Mouse (Mus musculus): ENCODE data around the gene Mast3. TPM values are rescaled to one million over a fixed set of nuclear protein-coding genes. Genes with fewer than 3 reads are reported as not detected.

The Mast3 gene
- polyA plus RNA-seq, 1 experiment from 2014 or later = 4.4 TPM

GRCm38 (mm10) chr8:70836666-70837065 is 31.8 kb upstream of the Mast3 start:
- Histone ChIP-seq H3K4me3 (ENCODE audit: low read depth, low read length) (no peak overlapping the region), H3K4me2 (replicated peaks; ENCODE audit: low read depth) (no peak overlapping the region), H3K4me1 (replicated peaks; ENCODE audit: control insufficient read depth, insufficient read depth, low read length) (0 out of 2 replicates have a peak, but pooled peaks cover 3% of the 10 kb centered on the region), H3K9ac (ENCODE audit: low read depth, low read length) (no peak overlapping the region), H3K27ac (ENCODE audit: low read depth, low read length) (no peak overlapping the region), H3K9me3 (ENCODE audit: control insufficient read depth) (no peaks in the 10 kb centered on the region), H3K36me3 (ENCODE audit: control insufficient read depth, insufficient read depth) (peaks cover 15% of the 10 kb centered on the region; the same call in 1 of the 2 replicates), H3K27me3 (replicated peaks; ENCODE audit: control insufficient read depth, insufficient read depth, low read length) (no peaks in the 10 kb centered on the region)
- TF ChIP-seq CTCF (IDR thresholded peaks at IDR 0.05; ENCODE audit: low read depth) = no peak
- WGBS = 92% methylated on average over 12 of the region's 12 CpGs
- ATAC-seq = no peak

DNA sequence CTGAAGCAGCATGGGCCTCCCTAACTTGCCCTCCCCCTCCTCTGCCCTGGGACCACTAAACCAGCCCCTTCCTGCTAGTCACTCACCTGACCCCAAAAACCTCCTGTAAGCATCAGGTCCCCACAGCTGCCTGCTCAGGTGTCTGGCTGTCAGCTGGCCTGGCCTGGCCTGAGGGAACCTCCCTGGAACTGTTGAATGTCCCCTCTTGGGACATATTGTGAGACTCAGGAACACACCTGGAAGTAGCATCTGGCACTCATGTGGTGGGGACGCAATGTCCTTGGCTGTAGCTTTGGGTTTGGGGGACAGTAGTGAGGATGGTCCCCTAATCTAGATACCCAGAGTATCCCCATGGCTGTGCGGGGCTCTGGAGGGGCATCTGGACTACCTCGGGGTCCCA is 29.2 kb upstream of the Mast3 start:
- Histone ChIP-seq H3K27ac (ENCODE audit: low read depth, low read length) (no peak overlapping the region), H3K9me3 (ENCODE audit: control insufficient read depth) (no peaks in the 10 kb centered on the region), H3K27me3 (replicated peaks; ENCODE audit: control insufficient read depth, insufficient read depth, low read length) (no peaks in the 10 kb centered on the region), H3K4me2 (replicated peaks; ENCODE audit: low read depth) (no peak overlapping the region), H3K36me3 (ENCODE audit: control insufficient read depth, insufficient read depth) (peaks cover 15% of the 10 kb centered on the region; the same call in 1 of the 2 replicates), H3K4me3 (ENCODE audit: low read depth, low read length) (no peak overlapping the region), H3K4me1 (replicated peaks; ENCODE audit: control insufficient read depth, insufficient read depth, low read length) (no peaks in the 10 kb centered on the region), H3K9ac (ENCODE audit: low read depth, low read length) (no peak overlapping the region)
- WGBS = 96% methylated on average over 3 of the region's 3 CpGs
- TF ChIP-seq CTCF (IDR thresholded peaks at IDR 0.05; ENCODE audit: low read depth) = no peak
- no peak for ATAC-seq

DNA sequence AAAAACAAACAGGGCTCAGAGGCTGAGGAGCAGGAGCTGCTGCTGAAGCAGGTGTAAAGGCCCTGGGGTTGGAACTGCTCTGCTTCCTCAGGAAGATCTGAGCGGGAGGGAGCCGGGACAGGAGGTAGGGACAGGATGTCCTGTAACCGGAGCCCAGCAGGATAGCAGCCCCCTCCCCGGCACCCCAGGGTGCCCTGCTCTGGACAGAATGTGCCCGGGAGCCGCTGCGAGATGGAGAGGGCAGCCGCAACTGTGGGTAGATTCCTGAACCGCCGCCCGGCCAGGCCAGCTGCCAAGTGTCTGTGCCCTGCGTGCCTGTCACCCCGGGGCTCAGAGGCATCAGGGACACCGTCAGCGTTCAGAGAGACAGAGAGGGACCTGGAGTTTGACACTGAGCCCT is 28.7 kb upstream of the Mast3 start:
- H3K9me3 ChIP-seq (ENCODE audit: control insufficient read depth) = no peaks in the 10 kb centered on the region
- no peaks in the 10 kb centered on the region for H3K27me3 ChIP-seq (replicated peaks; ENCODE audit: control insufficient read depth, insufficient read depth, low read length)
- no peak overlapping the region for H3K4me3 ChIP-seq (ENCODE audit: low read depth, low read length)
- no peak for ATAC-seq
- WGBS = 59% methylated on average over 15 of the region's 15 CpGs
- no peaks in the 10 kb centered on the region for H3K4me1 ChIP-seq (replicated peaks; ENCODE audit: control insufficient read depth, insufficient read depth, low read length)
- no peak overlapping the region for H3K4me2 ChIP-seq (replicated peaks; ENCODE audit: low read depth)
- H3K36me3 ChIP-seq (ENCODE audit: control insufficient read depth, insufficient read depth) = peaks cover 15% of the 10 kb centered on the region; the same call in 1 of the 2 replicates
- H3K9ac ChIP-seq (ENCODE audit: low read depth, low read length) = no peak overlapping the region
- H3K27ac ChIP-seq (ENCODE audit: low read depth, low read length) = no peak overlapping the region
- no peak for TF ChIP-seq CTCF (IDR thresholded peaks at IDR 0.05; ENCODE audit: low read depth)

DNA sequence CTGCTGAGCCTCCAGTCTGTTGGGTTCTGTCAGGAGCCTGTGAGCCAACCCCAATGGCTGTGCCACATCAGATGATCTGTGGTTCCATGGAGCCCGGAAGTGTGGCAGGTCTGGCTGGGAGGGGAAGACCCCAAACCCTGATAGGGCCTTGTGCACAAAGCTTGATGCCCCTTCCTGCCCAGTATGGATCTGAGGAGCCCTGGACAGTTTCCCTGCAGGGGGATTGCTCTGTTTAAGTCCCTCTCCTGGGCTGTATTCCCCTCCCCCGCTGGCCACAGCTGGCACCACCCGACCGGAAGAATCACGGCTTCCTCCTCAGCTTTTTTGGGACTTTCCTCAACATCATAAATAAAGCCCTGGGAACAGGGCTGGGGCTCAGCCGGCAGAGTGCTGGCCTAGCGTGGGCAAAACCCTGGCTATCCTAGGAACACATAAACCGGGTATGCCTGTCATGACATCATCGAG is 28.2 kb upstream of the Mast3 start:
- Histone ChIP-seq H3K9me3 (ENCODE audit: control insufficient read depth) (no peaks in the 10 kb centered on the region), H3K4me2 (replicated peaks; ENCODE audit: low read depth) (no peak overlapping the region), H3K4me3 (ENCODE audit: low read depth, low read length) (no peak overlapping the region), H3K27ac (ENCODE audit: low read depth, low read length) (no peak overlapping the region), H3K4me1 (replicated peaks; ENCODE audit: control insufficient read depth, insufficient read depth, low read length) (no peaks in the 10 kb centered on the region), H3K27me3 (replicated peaks; ENCODE audit: control insufficient read depth, insufficient read depth, low read length) (no peaks in the 10 kb centered on the region), H3K9ac (ENCODE audit: low read depth, low read length) (no peak overlapping the region), H3K36me3 (ENCODE audit: control insufficient read depth, insufficient read depth) (peaks cover 15% of the 10 kb centered on the region; the same call in 1 of the 2 replicates)
- no peak for TF ChIP-seq CTCF (IDR thresholded peaks at IDR 0.05; ENCODE audit: low read depth)
- 56% methylated on average over 9 of the region's 9 CpGs for WGBS
- ATAC-seq = 0 out of 2 replicates have a peak, but pooled peaks have one; percentile 7

DNA sequence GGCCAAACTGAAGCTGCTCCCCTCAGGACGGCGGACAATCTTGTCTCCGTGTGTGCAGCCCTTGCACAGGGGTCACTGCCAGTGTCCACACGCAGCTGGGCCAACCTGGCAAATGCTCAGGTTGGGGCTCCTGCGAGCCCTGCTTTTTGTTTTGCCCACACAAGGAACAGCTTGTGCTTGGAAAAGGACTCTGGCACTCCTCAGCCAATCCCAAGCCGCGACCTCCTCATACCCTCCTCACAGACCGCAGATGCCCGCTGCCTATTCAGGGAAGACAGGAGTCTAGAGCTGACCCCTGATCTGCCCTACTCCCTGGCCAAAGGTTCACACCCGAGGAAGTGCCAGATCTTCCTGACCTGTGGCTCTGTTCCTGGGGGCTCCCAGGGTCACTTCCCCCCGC is 27.5 kb upstream of the Mast3 start:
- ATAC-seq = no peak
- no peak overlapping the region for H3K27ac ChIP-seq (ENCODE audit: low read depth, low read length)
- no peaks in the 10 kb centered on the region for H3K4me1 ChIP-seq (replicated peaks; ENCODE audit: control insufficient read depth, insufficient read depth, low read length)
- H3K36me3 ChIP-seq (ENCODE audit: control insufficient read depth, insufficient read depth) = peaks cover 15% of the 10 kb centered on the region; the same call in 1 of the 2 replicates
- 75% methylated on average over 11 of the region's 11 CpGs for WGBS
- H3K9ac ChIP-seq (ENCODE audit: low read depth, low read length) = no peak overlapping the region
- H3K4me3 ChIP-seq (ENCODE audit: low read depth, low read length) = no peak overlapping the region
- H3K27me3 ChIP-seq (replicated peaks; ENCODE audit: control insufficient read depth, insufficient read depth, low read length) = no peaks in the 10 kb centered on the region
- no peak overlapping the region for H3K4me2 ChIP-seq (replicated peaks; ENCODE audit: low read depth)
- TF ChIP-seq CTCF (IDR thresholded peaks at IDR 0.05; ENCODE audit: low read depth) = no peak
- H3K9me3 ChIP-seq (ENCODE audit: control insufficient read depth) = no peaks in the 10 kb centered on the region

GRCm38 (mm10) chr8:70831517-70831916 is 26.7 kb upstream of the Mast3 start:
- no peaks in the 10 kb centered on the region for H3K9me3 ChIP-seq (ENCODE audit: control insufficient read depth)
- 72% methylated on average over 8 of the region's 8 CpGs for WGBS
- peaks cover 10% of the 10 kb centered on the region; the same call in 1 of the 2 replicates for H3K36me3 ChIP-seq (ENCODE audit: control insufficient read depth, insufficient read depth)
- H3K27ac ChIP-seq (ENCODE audit: low read depth, low read length) = no peak overlapping the region
- H3K4me2 ChIP-seq (replicated peaks; ENCODE audit: low read depth) = no peak overlapping the region
- no peaks in the 10 kb centered on the region for H3K27me3 ChIP-seq (replicated peaks; ENCODE audit: control insufficient read depth, insufficient read depth, low read length)
- H3K4me3 ChIP-seq (ENCODE audit: low read depth, low read length) = no peak overlapping the region
- no peak overlapping the region for H3K9ac ChIP-seq (ENCODE audit: low read depth, low read length)
- ATAC-seq = no peak
- TF ChIP-seq CTCF (IDR thresholded peaks at IDR 0.05; ENCODE audit: low read depth) = no peak
- H3K4me1 ChIP-seq (replicated peaks; ENCODE audit: control insufficient read depth, insufficient read depth, low read length) = no peaks in the 10 kb centered on the region

DNA sequence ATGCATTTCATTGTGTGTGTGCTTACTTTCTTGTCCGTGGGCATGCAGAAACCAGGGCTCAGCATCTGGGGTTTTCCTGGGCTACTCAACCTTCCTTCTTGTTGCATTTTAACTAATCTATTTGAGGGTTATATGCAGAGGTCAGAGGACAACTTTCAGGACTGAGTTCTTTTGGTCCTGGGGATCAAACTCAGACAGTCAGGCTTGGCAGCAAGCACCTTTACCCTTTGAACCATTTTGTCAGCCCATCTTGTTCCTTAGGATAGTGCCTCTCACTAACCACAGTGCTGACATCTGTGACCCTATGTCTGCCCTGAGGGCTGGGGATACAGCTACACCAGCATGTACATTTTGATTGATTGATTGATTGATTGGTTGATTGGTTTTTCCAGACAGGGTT is 22.9 kb upstream of the Mast3 start:
- Histone ChIP-seq H3K9ac (ENCODE audit: low read depth, low read length) (no peak overlapping the region), H3K27ac (ENCODE audit: low read depth, low read length) (no peak overlapping the region), H3K36me3 (ENCODE audit: control insufficient read depth, insufficient read depth) (no peaks in the 10 kb centered on the region), H3K4me1 (replicated peaks; ENCODE audit: control insufficient read depth, insufficient read depth, low read length) (no peaks in the 10 kb centered on the region), H3K9me3 (ENCODE audit: control insufficient read depth) (no peaks in the 10 kb centered on the region), H3K27me3 (replicated peaks; ENCODE audit: control insufficient read depth, insufficient read depth, low read length) (no peaks in the 10 kb centered on the region), H3K4me2 (replicated peaks; ENCODE audit: low read depth) (no peak overlapping the region), H3K4me3 (ENCODE audit: low read depth, low read length) (no peak overlapping the region)
- TF ChIP-seq CTCF (IDR thresholded peaks at IDR 0.05; ENCODE audit: low read depth) = no peak
- WGBS = 70% methylated on average over 1 of the region's 1 CpGs
- no peak for ATAC-seq
